Mouse (Mus musculus) thymus, postnatal 10 days (tissue): ENCODE measurements around the gene Taf12.

Experiments
- DNase-seq, 2 experiments: peaks; one replicate each; pipeline ENCODE4 v3.0.0; 2021; ENCODE audit warnings: low spot score in 2 of 2

Gene Taf12

DNA sequence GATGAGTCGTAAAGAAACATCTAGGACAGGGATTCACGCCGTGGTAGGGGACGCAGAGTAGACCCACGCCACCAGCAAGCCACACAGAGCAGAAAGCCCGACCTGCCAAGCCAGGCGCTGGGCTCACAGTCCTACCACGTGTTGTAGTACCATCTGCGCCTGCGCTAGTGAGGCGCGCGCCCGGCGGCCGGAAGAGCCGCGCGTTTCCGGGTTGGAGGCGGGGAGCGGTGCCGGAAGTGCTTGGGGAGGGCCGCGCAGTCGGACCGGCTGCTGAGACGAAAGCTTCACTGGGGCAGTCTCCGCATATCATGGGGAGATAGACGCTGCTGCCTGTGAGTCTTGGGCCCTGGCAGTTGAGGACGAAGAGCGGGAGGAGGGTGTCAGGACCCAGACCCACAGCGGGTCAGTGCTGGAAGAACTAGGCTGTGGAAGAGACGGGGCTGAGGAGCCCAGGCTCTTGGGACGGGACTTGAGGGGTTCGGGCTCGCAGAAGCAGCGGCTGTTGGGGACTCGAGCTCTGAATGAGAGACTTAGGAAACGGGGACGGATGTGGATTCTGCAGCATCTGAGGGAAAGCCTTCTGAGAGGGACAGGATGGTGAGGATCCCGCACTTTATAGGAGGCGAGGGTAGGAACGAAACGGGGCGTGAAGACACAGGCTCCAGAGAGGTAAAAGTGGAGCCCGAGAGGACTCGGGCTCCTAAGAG is at the start of gene Taf12:
Taf12 (plus strand) TSS at position 220 of the 707 bp plus-strand sequence.
- DNase-seq: peak; percentile 84 to 91

GRCm38 (mm10) chr4:132230422-132230821 is 43.8 kb upstream of the Taf12 start:
- DNase-seq: no peak

GRCm38 (mm10) chr4:132234710-132235109 is 39.5 kb upstream of the Taf12 start:
- DNase-seq: no peak

DNA sequence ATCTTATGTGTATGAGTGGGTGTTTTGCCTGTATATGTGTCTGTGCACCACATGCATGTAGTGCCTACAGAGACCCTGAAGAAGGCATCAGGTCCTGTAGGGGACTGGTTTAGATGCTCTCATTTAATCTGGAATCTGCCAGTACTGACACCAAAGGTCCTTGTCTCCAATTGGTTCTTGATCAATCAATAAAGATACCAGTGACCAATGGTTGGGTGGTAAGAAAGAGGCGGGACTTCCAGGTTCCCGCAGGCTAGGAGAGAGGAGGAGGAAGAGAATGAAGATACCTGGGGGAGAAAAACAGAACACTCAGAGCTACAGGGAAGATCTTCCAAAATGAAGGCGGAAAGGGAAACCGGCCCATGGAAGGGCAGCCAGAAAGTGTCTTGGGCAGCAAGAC is 35.8 kb upstream of the Taf12 start:
- no peak for DNase-seq

- no peak for DNase-seq
These were observed 33.8 kb upstream of the Taf12 start for GRCm38 (mm10) chr4:132240367-132240766.

GRCm38 (mm10) chr4:132241208-132241607 is 33.0 kb upstream of the Taf12 start:
- no peak for DNase-seq

DNA sequence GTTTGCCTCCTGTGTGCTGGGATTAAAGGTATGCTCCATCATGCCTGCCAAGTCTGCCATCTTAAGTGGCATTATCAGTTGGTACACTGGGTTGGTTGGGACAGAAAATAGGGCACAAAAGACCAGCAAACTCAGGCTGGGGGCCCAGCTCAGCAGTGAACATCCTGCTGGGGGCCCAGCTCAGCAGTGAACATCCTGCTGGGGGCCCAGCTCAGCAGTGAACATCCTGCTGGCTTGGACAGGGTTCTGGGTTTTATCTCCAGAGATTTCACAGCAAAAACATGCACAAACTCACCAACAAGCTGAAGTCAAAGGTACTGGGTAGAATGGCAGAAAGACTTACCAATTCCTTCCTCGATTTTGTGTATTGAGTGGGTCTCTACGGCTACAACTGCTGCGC is 28.5 kb upstream of the Taf12 start:
- DNase-seq: peak in 1 of 2 experiments; percentile 8

GRCm38 (mm10) chr4:132247451-132247997 is 26.7 kb upstream of the Taf12 start:
- DNase-seq: no peak

GRCm38 (mm10) chr4:132251596-132251995 is 22.6 kb upstream of the Taf12 start:
- DNase-seq: no peak

DNA sequence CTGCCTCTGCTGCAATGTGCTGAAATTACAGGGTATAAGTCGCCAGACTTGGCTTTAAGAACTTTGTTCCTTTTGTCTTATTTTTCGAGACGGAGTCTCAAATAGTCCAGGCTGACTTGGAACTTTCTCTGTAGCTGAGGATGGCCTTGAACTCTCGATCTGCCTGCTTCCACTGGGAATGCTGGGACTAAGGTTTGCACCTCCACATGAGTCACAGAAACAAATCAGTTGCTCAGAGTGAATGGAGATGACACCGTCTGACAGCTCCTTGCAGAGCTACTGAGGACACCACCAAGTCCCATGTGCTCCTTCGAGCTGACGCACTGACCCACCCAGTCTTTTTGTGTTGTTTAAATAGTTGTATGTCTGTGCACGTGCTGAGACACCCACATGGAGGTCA is 21.0 kb upstream of the Taf12 start:
- no peak for DNase-seq

DNA sequence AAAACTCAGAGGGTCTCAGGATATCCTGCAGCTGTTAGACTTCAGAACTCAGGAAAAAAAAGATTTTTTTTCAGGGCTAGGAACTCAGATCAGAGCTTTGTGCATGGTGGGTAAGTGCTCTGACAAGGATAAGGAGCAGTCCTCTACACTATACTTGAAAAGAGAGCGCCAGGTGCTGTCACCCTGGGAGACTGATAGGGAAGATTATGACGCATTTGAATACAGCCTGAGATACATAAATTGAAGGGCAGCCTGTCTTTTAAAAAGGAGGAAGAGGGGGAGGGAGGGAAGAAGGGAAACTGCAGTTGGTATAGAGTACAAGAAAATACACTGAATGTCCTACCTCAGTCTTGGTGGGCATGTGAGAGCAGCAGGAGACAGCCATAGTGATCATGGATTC is 20.6 kb upstream of the Taf12 start:
- DNase-seq: no peak

- DNase-seq: no peak
These were observed 19.2 kb upstream of the Taf12 start for GRCm38 (mm10) chr4:132254986-132255385.

- no peak for DNase-seq
These were observed 17.8 kb upstream of the Taf12 start for GRCm38 (mm10) chr4:132256384-132256783.

- DNase-seq: no peak
These were observed 14.9 kb upstream of the Taf12 start for GRCm38 (mm10) chr4:132259248-132259647.

- peak; percentile 39 to 44 for DNase-seq
These were observed 13.5 kb upstream of the Taf12 start for GRCm38 (mm10) chr4:132260404-132261379.

GRCm38 (mm10) chr4:132261514-132262357 is 12.4 kb upstream of the Taf12 start, which contains the start of gene Gmeb1:
TSS of gene Gmeb1 (minus strand) at chr4:132261602.
- DNase-seq: peak; percentile 73 to 76

- DNase-seq: no peak
These were observed 11.9 kb upstream of the Taf12 start for GRCm38 (mm10) chr4:132262358-132262616.

GRCm38 (mm10) chr4:132263313-132263712 is 10.9 kb upstream of the Taf12 start:
- no peak for DNase-seq

GRCm38 (mm10) chr4:132266835-132267349 is 7.3 kb upstream of the Taf12 start:
- no peak for DNase-seq

DNA sequence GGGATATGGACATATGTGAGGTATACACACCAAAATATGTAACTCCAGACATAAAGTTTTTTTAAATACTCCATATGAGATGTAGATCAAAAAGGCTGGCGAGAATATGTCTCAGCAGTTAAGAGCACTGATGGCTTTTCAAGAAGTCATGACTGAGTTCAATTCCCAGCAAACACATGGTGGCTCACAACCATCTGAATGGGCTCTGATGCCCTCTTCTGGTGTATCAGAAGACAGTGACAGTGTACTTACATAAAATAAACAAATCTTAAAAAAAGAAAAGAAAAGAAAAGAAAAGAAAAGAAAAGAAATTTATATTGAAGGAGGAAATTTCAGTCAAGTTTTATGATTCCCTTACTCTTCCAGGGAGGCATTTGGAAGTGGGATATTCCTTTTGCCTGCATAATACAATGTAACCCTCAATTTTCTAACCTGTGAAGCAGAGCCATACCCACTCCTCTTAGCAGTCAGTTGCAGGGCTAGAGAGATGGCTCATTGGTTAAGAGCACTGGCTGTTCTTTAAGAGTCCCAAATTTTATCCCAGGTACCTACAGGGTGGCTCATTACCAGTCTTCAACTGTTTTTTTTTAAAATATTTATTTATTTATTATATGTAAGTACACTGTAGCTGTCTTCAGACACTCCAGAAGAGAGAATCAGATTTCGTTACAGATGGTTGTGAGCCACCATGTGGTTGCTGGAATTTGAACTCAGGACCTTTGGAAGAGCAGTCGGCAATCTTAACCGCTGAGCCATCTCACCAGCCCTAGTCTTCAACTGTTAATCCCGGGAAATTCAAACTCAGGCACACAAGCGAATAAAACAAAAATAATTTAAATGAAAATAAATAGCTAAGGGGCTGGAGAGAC is 5.1 kb upstream of the Taf12 start:
- DNase-seq: peak in 1 of 2 experiments; percentile 19
